Mouse (Mus musculus): ENCODE results near the gene Pcnt. TPM values are rescaled to one million over a fixed set of nuclear protein-coding genes. Genes with fewer than 3 reads are reported as not detected.

Gene Pcnt
- polyA plus RNA-seq, 1 experiment from 2014 or later: 14.0 TPM

DNA sequence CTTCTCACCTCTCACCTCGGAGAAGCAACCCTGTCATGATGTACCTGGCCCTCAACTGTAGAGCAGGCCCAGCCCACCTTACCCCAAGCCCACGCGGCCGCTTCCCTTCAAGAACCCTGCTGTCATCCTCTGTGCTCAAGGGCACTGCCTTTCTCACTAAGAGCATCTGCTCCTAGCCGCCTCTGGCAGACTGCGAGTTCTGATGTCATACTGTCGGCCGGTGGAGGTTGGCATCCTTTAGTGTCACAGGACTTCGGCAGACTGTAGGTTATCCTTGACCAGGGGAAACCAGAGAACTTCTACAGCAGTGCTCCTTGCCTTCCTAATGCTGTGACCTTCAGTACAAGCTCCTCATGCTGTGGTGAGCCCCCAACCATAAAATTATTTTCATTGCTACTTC lies 51.4 kb downstream of the Pcnt start:
- no peak for ATAC-seq (ENCODE audit: low FRiP score, low read depth)
- Histone ChIP-seq H3K4me3 (no peak overlapping the region), H3K4me2 (replicated peaks) (no peak overlapping the region), H3K9me3 (no peaks in the 10 kb centered on the region), H3K9ac (no peak overlapping the region), H3K27me3 (no peaks in the 10 kb centered on the region), H3K36me3 (peaks cover 68% of the 10 kb centered on the region), H3K4me1 (no peaks in the 10 kb centered on the region), H3K27ac (no peak overlapping the region)
- 96% methylated on average over 9 of the region's 9 CpGs for WGBS

DNA sequence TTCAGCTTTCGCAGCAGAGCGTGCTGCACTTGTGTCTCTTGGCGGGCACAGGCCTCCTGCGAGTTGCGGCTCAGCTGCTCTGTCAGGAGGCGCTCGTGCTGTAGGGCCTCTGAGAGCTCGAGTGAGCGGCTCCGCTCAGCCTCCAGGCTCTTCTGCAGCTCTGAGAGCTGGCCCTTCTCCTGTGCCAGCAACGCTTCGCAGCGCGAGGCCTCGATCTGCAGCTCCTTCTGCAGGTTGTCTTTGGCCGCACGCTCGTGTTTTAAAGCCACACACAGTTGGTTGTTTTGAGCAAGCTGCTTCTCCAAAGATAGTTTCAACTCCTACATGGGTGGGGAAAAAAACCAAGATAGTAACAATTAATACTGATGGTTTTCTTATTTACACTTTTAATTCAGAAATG lies 67.6 kb downstream of the Pcnt start:
- Histone ChIP-seq H3K4me1 (no peaks in the 10 kb centered on the region), H3K4me3 (no peak overlapping the region), H3K27me3 (no peaks in the 10 kb centered on the region), H3K9me3 (no peaks in the 10 kb centered on the region), H3K27ac (no peak overlapping the region), H3K9ac (no peak overlapping the region), H3K4me2 (replicated peaks) (no peak overlapping the region), H3K36me3 (peaks cover 81% of the 10 kb centered on the region)
- no peak for ATAC-seq (ENCODE audit: low FRiP score, low read depth)
- WGBS: 94% methylated on average over 18 of the region's 18 CpGs

DNA sequence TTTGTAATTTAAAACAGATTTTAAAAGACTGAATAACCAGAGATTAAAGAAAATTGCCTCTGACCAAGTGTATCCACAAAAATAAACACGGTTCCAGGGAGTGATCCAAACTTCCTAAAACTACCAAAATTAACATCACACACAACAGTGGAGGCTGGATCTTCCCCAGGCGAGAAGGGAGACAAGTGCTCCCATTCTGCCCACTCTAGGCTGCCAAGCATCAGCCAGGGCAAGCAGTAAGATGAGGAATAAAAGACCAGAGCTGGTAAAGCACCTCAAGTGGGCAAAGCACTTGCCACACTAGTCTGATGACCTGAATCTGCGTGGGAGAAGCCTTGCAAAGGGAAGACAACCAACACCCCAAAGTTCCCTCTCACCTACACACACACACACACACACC lies 70.8 kb downstream of the Pcnt start:
- no peaks in the 10 kb centered on the region for H3K9me3 ChIP-seq
- H3K4me2 ChIP-seq (replicated peaks): no peak overlapping the region
- H3K36me3 ChIP-seq: peaks cover 80% of the 10 kb centered on the region
- WGBS: 68% methylated on average over 3 of the region's 3 CpGs
- ATAC-seq (ENCODE audit: low FRiP score, low read depth): no peak
- no peaks in the 10 kb centered on the region for H3K4me1 ChIP-seq
- no peak overlapping the region for H3K27ac ChIP-seq
- H3K4me3 ChIP-seq: no peak overlapping the region
- H3K27me3 ChIP-seq: no peaks in the 10 kb centered on the region
- H3K9ac ChIP-seq: no peak overlapping the region

DNA sequence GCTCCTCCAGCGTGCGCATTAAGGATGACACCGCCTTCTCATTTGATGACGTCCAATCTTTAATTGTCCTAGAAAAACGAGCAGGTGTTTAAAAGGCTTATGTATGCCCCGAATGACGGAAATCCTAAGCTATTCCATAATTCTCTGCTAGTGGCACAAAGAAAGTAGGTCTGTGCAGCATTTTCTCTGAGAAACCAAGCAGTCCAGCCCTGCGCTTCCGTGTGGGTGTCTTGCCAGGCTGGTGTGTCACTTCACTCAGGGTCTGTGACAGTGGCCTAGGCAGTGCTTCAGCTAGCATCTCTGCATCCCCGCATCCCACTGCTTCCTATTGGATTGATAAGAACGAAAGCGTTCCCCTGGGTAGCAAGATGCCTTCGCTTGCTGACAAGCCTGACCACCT lies 73.8 kb downstream of the Pcnt start:
- no peak overlapping the region for H3K4me2 ChIP-seq (replicated peaks)
- H3K27ac ChIP-seq: no peak overlapping the region
- no peak overlapping the region for H3K4me3 ChIP-seq
- peaks cover 75% of the 10 kb centered on the region for H3K36me3 ChIP-seq
- no peaks in the 10 kb centered on the region for H3K9me3 ChIP-seq
- WGBS: 90% methylated on average over 13 of the region's 13 CpGs
- H3K9ac ChIP-seq: no peak overlapping the region
- H3K27me3 ChIP-seq: no peaks in the 10 kb centered on the region
- no peaks in the 10 kb centered on the region for H3K4me1 ChIP-seq
- no peak for ATAC-seq (ENCODE audit: low FRiP score, low read depth)

DNA sequence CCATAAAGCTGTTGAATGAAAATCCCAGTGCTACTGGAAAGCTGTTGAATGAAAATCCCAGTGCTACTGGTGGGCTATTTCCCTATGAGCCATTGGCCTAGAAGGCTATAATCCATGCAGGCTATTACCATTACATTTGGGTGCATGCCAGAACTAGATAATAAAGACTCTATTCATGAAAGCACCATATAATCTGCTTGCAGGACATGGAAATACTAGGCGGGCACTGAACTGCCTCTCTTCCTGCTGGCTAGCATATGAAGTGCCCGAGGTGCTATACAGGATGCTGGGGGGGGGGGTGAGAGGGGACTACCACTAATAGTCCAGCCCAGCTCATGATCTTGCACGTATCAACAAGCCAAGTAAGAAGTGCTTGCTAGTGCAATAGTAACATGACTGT lies 79.4 kb downstream of the Pcnt start:
- H3K27me3 ChIP-seq: no peaks in the 10 kb centered on the region
- H3K4me1 ChIP-seq: peaks cover 9% of the 10 kb centered on the region
- H3K27ac ChIP-seq: peak overlapping the region; percentile 58; the same call in 1 of the 2 replicates
- ATAC-seq (ENCODE audit: low FRiP score, low read depth): peak; percentile 67
- H3K4me2 ChIP-seq (replicated peaks): no peak overlapping the region
- 39% methylated on average over 3 of the region's 3 CpGs for WGBS
- no peak overlapping the region for H3K4me3 ChIP-seq
- no peak overlapping the region for H3K9ac ChIP-seq
- H3K9me3 ChIP-seq: no peaks in the 10 kb centered on the region
- peaks cover 36% of the 10 kb centered on the region for H3K36me3 ChIP-seq

DNA sequence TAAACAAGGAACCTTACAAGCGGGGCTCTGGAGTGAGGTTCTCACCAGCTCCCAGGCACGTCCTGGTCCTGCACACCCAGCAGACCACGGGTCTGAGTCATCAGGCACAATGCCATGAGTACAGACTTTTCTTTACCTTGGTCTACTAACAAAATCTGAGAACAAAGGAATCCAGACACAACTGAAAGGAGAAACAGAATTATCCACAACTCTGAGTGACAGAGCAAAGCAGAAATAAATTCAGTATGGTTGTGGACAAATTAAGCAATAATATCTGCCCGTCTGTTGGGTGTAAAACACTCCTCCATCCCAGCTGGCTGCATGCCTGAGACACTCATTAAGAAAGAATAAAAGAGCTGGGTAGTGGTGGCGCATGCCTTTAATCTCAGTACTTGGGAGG lies 84.1 kb downstream of the Pcnt start:
- no peak for ATAC-seq (ENCODE audit: low FRiP score, low read depth)
- no peaks in the 10 kb centered on the region for H3K27me3 ChIP-seq
- WGBS: 80% methylated on average over 5 of the region's 5 CpGs
- peaks cover 49% of the 10 kb centered on the region for H3K36me3 ChIP-seq
- H3K9ac ChIP-seq: no peak overlapping the region
- peaks cover 9% of the 10 kb centered on the region for H3K4me1 ChIP-seq
- no peaks in the 10 kb centered on the region for H3K9me3 ChIP-seq
- H3K4me2 ChIP-seq (replicated peaks): no peak overlapping the region
- no peak overlapping the region for H3K4me3 ChIP-seq
- no peak overlapping the region for H3K27ac ChIP-seq

DNA sequence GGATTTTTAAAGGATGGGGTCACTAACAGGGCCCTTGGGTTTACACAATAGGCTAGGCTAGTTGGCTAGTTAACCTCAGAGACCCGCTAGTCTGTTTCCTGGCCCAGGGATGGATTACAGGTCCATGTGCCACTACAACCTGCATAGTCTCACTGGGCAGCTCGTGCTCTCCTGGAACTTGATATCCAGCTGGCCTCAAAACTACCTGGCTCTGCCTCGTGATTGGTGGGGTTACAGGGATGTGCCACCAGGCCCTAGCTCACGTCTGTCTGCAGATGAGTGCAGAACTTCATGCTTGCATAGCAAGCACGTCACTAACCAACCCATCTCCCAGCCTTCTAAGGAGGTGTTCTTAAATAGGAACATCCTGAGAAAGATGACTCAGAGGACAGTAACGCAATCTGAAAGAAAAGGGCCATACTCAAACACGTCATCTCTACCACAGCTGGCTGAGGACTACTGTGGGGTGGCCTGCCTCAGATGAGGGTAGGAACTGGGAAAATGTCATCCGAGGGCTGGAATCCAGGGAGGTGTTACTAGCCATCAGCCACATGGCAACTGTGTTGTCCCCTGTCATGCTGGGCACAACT lies 85.2 kb downstream of the Pcnt start:
- H3K9ac ChIP-seq: no peak overlapping the region
- H3K27me3 ChIP-seq: no peaks in the 10 kb centered on the region
- 85% methylated on average over 8 of the region's 8 CpGs for WGBS
- no peak overlapping the region for H3K4me3 ChIP-seq
- no peak overlapping the region for H3K27ac ChIP-seq
- peaks cover under 1% of the 10 kb centered on the region for H3K4me1 ChIP-seq
- no peak for ATAC-seq (ENCODE audit: low FRiP score, low read depth)
- no peak overlapping the region for H3K4me2 ChIP-seq (replicated peaks)
- peaks cover 57% of the 10 kb centered on the region for H3K36me3 ChIP-seq
- no peaks in the 10 kb centered on the region for H3K9me3 ChIP-seq

DNA sequence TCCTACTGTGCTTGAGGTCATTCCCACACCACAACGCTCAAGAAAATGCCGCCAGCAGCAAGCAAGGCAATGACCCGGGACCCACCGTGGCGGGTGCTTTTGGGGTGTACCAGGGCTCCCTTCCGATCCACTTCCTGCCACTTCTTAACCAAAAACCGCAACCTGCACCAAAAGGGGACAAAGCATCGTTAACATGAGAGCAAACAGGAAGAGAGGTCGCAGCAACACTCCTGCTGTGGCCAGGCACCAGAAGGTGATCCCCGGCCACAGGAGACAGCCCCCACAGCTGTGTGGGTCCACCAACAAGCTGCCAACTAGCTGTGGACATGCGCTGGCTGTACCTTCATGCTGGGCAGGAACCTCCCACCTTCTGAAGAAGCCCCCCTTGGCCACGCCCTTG lies 87.6 kb downstream of the Pcnt start:
- no peaks in the 10 kb centered on the region for H3K4me1 ChIP-seq
- no peak overlapping the region for H3K4me2 ChIP-seq (replicated peaks)
- no peaks in the 10 kb centered on the region for H3K27me3 ChIP-seq
- H3K36me3 ChIP-seq: peaks cover 78% of the 10 kb centered on the region
- H3K9ac ChIP-seq: no peak overlapping the region
- no peaks in the 10 kb centered on the region for H3K9me3 ChIP-seq
- WGBS: 92% methylated on average over 12 of the region's 12 CpGs
- no peak overlapping the region for H3K4me3 ChIP-seq
- ATAC-seq (ENCODE audit: low FRiP score, low read depth): no peak
- no peak overlapping the region for H3K27ac ChIP-seq

DNA sequence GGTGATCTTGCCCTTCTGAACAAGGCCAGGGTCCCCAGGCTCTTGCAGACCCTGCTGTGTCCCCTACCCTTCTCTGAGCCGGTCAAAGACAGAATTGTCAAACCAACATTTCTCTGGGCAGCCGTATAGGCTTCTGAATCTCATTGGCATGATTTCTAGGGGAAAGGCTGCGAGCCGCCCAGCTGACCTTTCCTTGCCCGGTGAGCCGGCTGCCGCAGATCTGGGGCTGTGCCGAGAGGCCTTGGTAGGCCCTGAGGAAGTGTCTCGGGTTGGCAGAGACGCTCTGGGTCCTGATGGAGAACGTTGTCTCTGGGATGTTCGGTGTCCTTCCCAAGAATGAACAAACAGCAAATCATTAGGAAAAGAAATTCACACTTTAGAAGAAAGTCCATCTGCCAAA lies 88.6 kb downstream of the Pcnt start:
- 97% methylated on average over 12 of the region's 12 CpGs for WGBS
- ATAC-seq (ENCODE audit: low FRiP score, low read depth): no peak
- no peak overlapping the region for H3K27ac ChIP-seq

DNA sequence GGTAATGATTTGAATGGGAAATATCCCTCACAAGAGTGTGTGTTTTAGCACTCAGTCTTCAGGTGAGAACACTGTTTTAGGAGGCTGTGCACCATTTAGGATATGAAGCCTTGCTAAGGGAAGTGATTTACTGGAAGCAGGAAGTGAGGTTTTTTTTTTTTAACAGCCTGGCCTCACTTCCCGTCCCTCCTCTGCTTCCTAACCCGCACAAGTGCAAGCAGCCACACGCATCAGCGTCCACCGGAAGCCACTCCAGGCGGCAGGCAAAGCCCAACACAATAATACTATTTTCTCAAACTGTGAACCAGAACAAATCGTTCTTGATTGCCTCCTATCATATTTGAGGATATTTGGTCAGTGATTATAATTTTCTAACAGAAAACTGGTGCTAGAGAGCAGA lies 90.6 kb downstream of the Pcnt start:
- no peaks in the 10 kb centered on the region for H3K27me3 ChIP-seq
- WGBS: 81% methylated on average over 7 of the region's 7 CpGs

More for the DNA sequence above, 88.6 kb downstream of the Pcnt start:
- no peak overlapping the region for H3K4me3 ChIP-seq
- H3K36me3 ChIP-seq: peaks cover 86% of the 10 kb centered on the region
- no peaks in the 10 kb centered on the region for H3K4me1 ChIP-seq
- no peak overlapping the region for H3K9ac ChIP-seq
- no peaks in the 10 kb centered on the region for H3K9me3 ChIP-seq
- no peaks in the 10 kb centered on the region for H3K27me3 ChIP-seq
- no peak overlapping the region for H3K4me2 ChIP-seq (replicated peaks)

DNA sequence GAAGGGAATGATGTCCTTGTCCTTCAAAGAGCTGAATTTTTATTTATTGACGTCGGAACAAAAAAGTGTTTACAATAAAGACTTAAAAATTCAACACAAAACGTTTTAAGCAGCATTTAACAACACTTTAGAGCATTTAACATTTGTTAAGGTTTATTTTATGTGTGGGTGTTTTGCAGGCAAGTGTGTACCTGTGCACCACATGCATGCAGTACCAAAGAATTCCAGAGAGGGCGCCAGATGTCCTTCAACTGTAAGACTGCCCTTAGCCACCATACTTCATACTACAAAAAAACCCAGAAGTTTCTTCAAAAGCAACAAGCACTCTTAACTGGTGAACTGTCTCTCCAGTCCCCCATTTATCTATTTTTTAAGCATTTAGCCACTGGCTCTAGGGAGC lies 96.0 kb downstream of the Pcnt start:
- Histone ChIP-seq H3K9ac (peak overlapping the region; percentile 39; the same call in 1 of the 2 replicates), H3K4me1 (peaks cover 26% of the 10 kb centered on the region), H3K4me3 (peak overlapping the region; percentile 76; the same call in 1 of the 2 replicates), H3K4me2 (replicated peaks) (peak overlapping the region; percentile 80), H3K9me3 (no peaks in the 10 kb centered on the region), H3K36me3 (peaks cover 27% of the 10 kb centered on the region), H3K27ac (0 out of 2 replicates have a peak overlapping the region, but pooled peaks have one; percentile 1), H3K27me3 (no peaks in the 10 kb centered on the region)
- no peak for ATAC-seq (ENCODE audit: low FRiP score, low read depth)
- 5% methylated on average over 4 of the region's 4 CpGs for WGBS

More for the DNA sequence above, 90.6 kb downstream of the Pcnt start:
- Histone ChIP-seq H3K9me3 (no peaks in the 10 kb centered on the region), H3K27ac (no peak overlapping the region), H3K36me3 (peaks cover 80% of the 10 kb centered on the region), H3K9ac (no peak overlapping the region), H3K4me1 (no peaks in the 10 kb centered on the region), H3K4me2 (replicated peaks) (no peak overlapping the region), H3K4me3 (no peak overlapping the region)
- no peak for ATAC-seq (ENCODE audit: low FRiP score, low read depth)

DNA sequence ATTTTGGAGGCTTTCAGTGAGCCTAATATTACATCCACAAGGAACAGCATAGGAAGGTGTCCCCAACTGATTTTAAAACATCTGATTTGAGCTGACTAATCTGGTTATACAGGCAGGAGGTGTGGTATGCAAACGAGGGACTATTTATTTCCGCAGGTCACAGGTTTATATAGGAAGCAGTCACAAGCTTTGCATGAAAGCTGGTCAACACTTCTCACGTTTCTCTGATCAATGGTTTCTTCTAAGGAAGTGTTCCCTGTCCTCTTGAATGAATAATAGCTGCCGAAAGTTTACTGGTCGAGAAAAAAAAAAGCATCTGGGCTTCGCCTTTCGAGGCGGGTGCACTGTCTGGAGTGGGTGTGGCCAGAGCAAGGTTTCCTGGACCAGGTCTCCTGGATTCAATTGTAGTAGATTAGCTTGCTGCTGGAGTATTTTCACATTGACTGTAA lies 96.5 kb downstream of the Pcnt start:
- Histone ChIP-seq H3K4me3 (peak overlapping the region; percentile 76), H3K9ac (peak overlapping the region; percentile 39), H3K4me1 (peaks cover 26% of the 10 kb centered on the region), H3K4me2 (replicated peaks) (peak overlapping the region; percentile 80), H3K36me3 (peaks cover 23% of the 10 kb centered on the region), H3K27me3 (no peaks in the 10 kb centered on the region), H3K27ac (0 out of 2 replicates have a peak overlapping the region, but pooled peaks have one; percentile 1), H3K9me3 (no peaks in the 10 kb centered on the region)
- WGBS: 6% methylated on average over 8 of the region's 8 CpGs
- no peak for ATAC-seq (ENCODE audit: low FRiP score, low read depth)

DNA sequence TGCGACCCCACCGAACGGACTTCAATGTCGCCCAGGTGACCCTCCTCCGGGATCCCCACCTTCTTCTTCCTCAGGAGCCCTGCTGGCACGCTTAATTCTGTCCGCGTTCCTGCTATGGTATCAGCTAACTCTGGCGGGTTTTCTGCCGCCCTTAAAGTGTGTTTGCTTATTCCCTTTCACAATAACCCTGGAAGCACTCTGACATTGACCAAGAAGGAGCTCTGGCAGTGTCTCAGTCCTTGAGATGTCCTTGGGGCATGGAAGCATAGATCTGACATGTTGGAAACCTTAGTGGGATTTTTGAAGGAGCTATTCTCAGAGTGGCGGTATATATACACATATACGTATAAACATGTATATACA lies 97.1 kb downstream of the Pcnt start:
- Histone ChIP-seq H3K4me3 (peak overlapping the region; percentile 76), H3K36me3 (peaks cover 18% of the 10 kb centered on the region), H3K4me2 (replicated peaks) (peak overlapping the region; percentile 80), H3K4me1 (peaks cover 26% of the 10 kb centered on the region), H3K9ac (peak overlapping the region; percentile 87), H3K9me3 (no peaks in the 10 kb centered on the region), H3K27me3 (no peaks in the 10 kb centered on the region), H3K27ac (no peak overlapping the region; the same call in 1 of the 2 replicates)
- 0 out of 2 replicates have a peak, but pooled peaks have one; percentile 17 for ATAC-seq (ENCODE audit: low FRiP score, low read depth)
- 5% methylated on average over 12 of the region's 12 CpGs for WGBS
